Comparison of ENCODE assay signal across 18 mouse cellular contexts in genomic region chr5:100072557-100072956, GRCm38 (mm10). TPM values are rescaled to one million over a fixed set of nuclear protein-coding genes. Genes with fewer than 3 reads are reported as not detected.
DNase-seq lines count a peak whose midpoint lies in the region; ATAC-seq and TF ChIP-seq lines count a peak whose summit lies in the region.
"Had no signal": no experiment of that assay in that cellular context is flagged by ENCODE, and none has a peak within 500 bp of the region (broad histone marks: within the 10 kb centered on the region; RNA-seq: fewer than 3 reads in every experiment).

No protein-coding gene starts in this region.

- DNase-seq in forebrain, embryonic 11.5 days (ENCODE audit: low spot score) = peak; percentile 49
- peak; percentile 64 for DNase-seq in forebrain, embryonic 14.5 days (ENCODE audit: low spot score)
- DNase-seq in midbrain, embryonic 14.5 days = peak; percentile 46
- DNase-seq in brain, embryonic 14.5 days (ENCODE audit: low read depth) = peak; percentile 60
- no peak for DNase-seq in spleen, adult 18-20 months
- DNase-seq: adrenal gland, adult 2 months; adrenal gland, postnatal 10 days; adrenal gland, postnatal 25 days; cerebellum, adult 11-12 months; cerebellum, adult 2 months; cerebellum, adult 9-10 months; cerebellum, postnatal 25 days; forebrain, postnatal 0 days had no signal

- no peak for TF ChIP-seq POLR2A in brain, embryonic 14.5 days (IDR thresholded peaks at IDR 0.05; ENCODE audit: borderline replicate concordance, extremely low read depth, insufficient read depth, insufficient read length, poor library complexity, severe bottlenecking)

- H3K9me3 ChIP-seq in forebrain, embryonic 11.5 days (ENCODE audit: control insufficient read depth, low read length) = no peaks in the 10 kb centered on the region
- no peaks in the 10 kb centered on the region for H3K9me3 ChIP-seq in forebrain, embryonic 15.5 days
- H3K9me3 ChIP-seq in forebrain, embryonic 14.5 days (replicated peaks; ENCODE audit: control insufficient read depth, low read length) = no peaks in the 10 kb centered on the region
- no peaks in the 10 kb centered on the region for H3K9me3 ChIP-seq in forebrain, embryonic 13.5 days (replicated peaks)
- no peaks in the 10 kb centered on the region for H3K9me3 ChIP-seq in midbrain, embryonic 14.5 days (ENCODE audit: control insufficient read depth, low read length)
- H3K9me3 ChIP-seq in midbrain, embryonic 15.5 days = no peaks in the 10 kb centered on the region
- H3K9me3 ChIP-seq: embryonic facial prominence, embryonic 10.5 days; embryonic facial prominence, embryonic 12.5 days had no signal

- no peaks in the 10 kb centered on the region for H3K4me1 ChIP-seq in forebrain, embryonic 11.5 days (replicated peaks; ENCODE audit: control insufficient read depth, insufficient read depth, low read length)
- peaks cover 6% of the 10 kb centered on the region for H3K4me1 ChIP-seq in forebrain, embryonic 15.5 days
- H3K4me1 ChIP-seq in forebrain, embryonic 14.5 days (ENCODE audit: control insufficient read depth, insufficient read depth, low read length) = no peaks in the 10 kb centered on the region
- peaks cover 13% of the 10 kb centered on the region for H3K4me1 ChIP-seq in forebrain, embryonic 13.5 days
- no peaks in the 10 kb centered on the region for H3K4me1 ChIP-seq in midbrain, embryonic 14.5 days (ENCODE audit: control insufficient read depth, insufficient read depth, low read length)
- no peaks in the 10 kb centered on the region; the same call in 1 of the 2 replicates for H3K4me1 ChIP-seq in midbrain, embryonic 15.5 days
- H3K4me1 ChIP-seq: embryonic facial prominence, embryonic 10.5 days; embryonic facial prominence, embryonic 12.5 days had no signal

- ATAC-seq in forebrain, embryonic 11.5 days (replicated peaks; ENCODE audit: low FRiP score) = no peak
- ATAC-seq in forebrain, embryonic 15.5 days (replicated peaks) = no peak
- peak; percentile 33; the same call in 1 of the 2 replicates for ATAC-seq in forebrain, embryonic 14.5 days
- ATAC-seq in forebrain, embryonic 13.5 days = no peak
- ATAC-seq in midbrain, embryonic 14.5 days (ENCODE audit: low FRiP score, low TSS enrichment) = no peak
- ATAC-seq in midbrain, embryonic 15.5 days (replicated peaks) = no peak
- ATAC-seq: forebrain, postnatal 0 days had no signal

- no peaks in the 10 kb centered on the region for H3K27me3 ChIP-seq in forebrain, embryonic 11.5 days (ENCODE audit: control insufficient read depth, insufficient read depth, low read length)
- no peaks in the 10 kb centered on the region for H3K27me3 ChIP-seq in forebrain, embryonic 15.5 days
- H3K27me3 ChIP-seq in forebrain, embryonic 14.5 days (replicated peaks; ENCODE audit: control insufficient read depth, insufficient read depth, low read length) = no peaks in the 10 kb centered on the region
- H3K27me3 ChIP-seq in forebrain, embryonic 13.5 days = no peaks in the 10 kb centered on the region
- H3K27me3 ChIP-seq in midbrain, embryonic 14.5 days (ENCODE audit: control insufficient read depth, insufficient read depth, low read length) = no peaks in the 10 kb centered on the region
- no peaks in the 10 kb centered on the region for H3K27me3 ChIP-seq in midbrain, embryonic 15.5 days (replicated peaks)
- H3K27me3 ChIP-seq: embryonic facial prominence, embryonic 12.5 days had no signal

- TF ChIP-seq CTCF in brain, embryonic 14.5 days (IDR thresholded peaks at IDR 0.05; ENCODE audit: borderline replicate concordance, extremely low read depth, insufficient read depth, insufficient read length) = no peak

- no peak overlapping the region for H3K4me2 ChIP-seq in forebrain, embryonic 11.5 days (ENCODE audit: low read depth, low read length, severe bottlenecking)
- H3K4me2 ChIP-seq in forebrain, embryonic 15.5 days (replicated peaks) = no peak overlapping the region
- no peak overlapping the region for H3K4me2 ChIP-seq in forebrain, embryonic 14.5 days (ENCODE audit: low read length)
- no peak overlapping the region for H3K4me2 ChIP-seq in forebrain, embryonic 13.5 days
- no peak overlapping the region for H3K4me2 ChIP-seq in midbrain, embryonic 14.5 days (ENCODE audit: low read length)
- H3K4me2 ChIP-seq in midbrain, embryonic 15.5 days = no peak overlapping the region
- H3K4me2 ChIP-seq: embryonic facial prominence, embryonic 12.5 days had no signal

- H3K36me3 ChIP-seq in forebrain, embryonic 11.5 days (ENCODE audit: control insufficient read depth, insufficient read depth, low read length) = no peaks in the 10 kb centered on the region; the same call in 1 of the 2 replicates
- peaks cover 8% of the 10 kb centered on the region; the same call in 1 of the 2 replicates for H3K36me3 ChIP-seq in forebrain, embryonic 15.5 days
- H3K36me3 ChIP-seq in forebrain, embryonic 14.5 days (ENCODE audit: control insufficient read depth, insufficient read depth, low read length) = peaks cover 37% of the 10 kb centered on the region
- H3K36me3 ChIP-seq in forebrain, embryonic 13.5 days (ENCODE audit: poor library complexity, severe bottlenecking) = peaks cover 16% of the 10 kb centered on the region
- peaks cover 26% of the 10 kb centered on the region for H3K36me3 ChIP-seq in midbrain, embryonic 14.5 days (ENCODE audit: control insufficient read depth, insufficient read depth, low read length)
- peaks cover 15% of the 10 kb centered on the region; the same call in 1 of the 2 replicates for H3K36me3 ChIP-seq in midbrain, embryonic 15.5 days (replicated peaks)

- H3K27ac ChIP-seq in forebrain, embryonic 11.5 days (ENCODE audit: low read depth, low read length) = no peak overlapping the region
- H3K27ac ChIP-seq in forebrain, embryonic 15.5 days (replicated peaks) = no peak overlapping the region
- H3K27ac ChIP-seq in forebrain, embryonic 14.5 days (ENCODE audit: low read depth, low read length) = peak overlapping the region; percentile 27; the same call in 1 of the 2 replicates
- no peak overlapping the region for H3K27ac ChIP-seq in forebrain, embryonic 13.5 days
- H3K27ac ChIP-seq in midbrain, embryonic 14.5 days (replicated peaks; ENCODE audit: low read depth, low read length) = no peak overlapping the region
- no peak overlapping the region for H3K27ac ChIP-seq in midbrain, embryonic 15.5 days
- H3K27ac ChIP-seq: embryonic facial prominence, embryonic 10.5 days; embryonic facial prominence, embryonic 12.5 days had no signal

- H3K9ac ChIP-seq in forebrain, embryonic 11.5 days (ENCODE audit: low read length) = no peak overlapping the region
- H3K9ac ChIP-seq in forebrain, embryonic 15.5 days (replicated peaks) = no peak overlapping the region
- H3K9ac ChIP-seq in forebrain, embryonic 14.5 days (ENCODE audit: low read length) = no peak overlapping the region
- no peak overlapping the region for H3K9ac ChIP-seq in forebrain, embryonic 13.5 days
- H3K9ac ChIP-seq in midbrain, embryonic 14.5 days (replicated peaks; ENCODE audit: low read length) = no peak overlapping the region
- H3K9ac ChIP-seq in midbrain, embryonic 15.5 days = no peak overlapping the region
- H3K9ac ChIP-seq: embryonic facial prominence, embryonic 12.5 days; forebrain, postnatal 0 days had no signal

- H3K4me3 ChIP-seq in forebrain, embryonic 11.5 days (ENCODE audit: low read depth, low read length) = no peak overlapping the region
- H3K4me3 ChIP-seq in forebrain, embryonic 15.5 days = no peak overlapping the region
- H3K4me3 ChIP-seq in forebrain, embryonic 14.5 days (ENCODE audit: low read depth, low read length) = no peak overlapping the region
- H3K4me3 ChIP-seq in forebrain, embryonic 13.5 days = no peak overlapping the region
- H3K4me3 ChIP-seq in midbrain, embryonic 14.5 days (replicated peaks; ENCODE audit: low read depth, low read length) = no peak overlapping the region
- H3K4me3 ChIP-seq in midbrain, embryonic 15.5 days = no peak overlapping the region
- H3K4me3 ChIP-seq: embryonic facial prominence, embryonic 10.5 days; embryonic facial prominence, embryonic 12.5 days had no signal

- 80% methylated on average over 9 of the region's 9 CpGs for WGBS in forebrain, embryonic 11.5 days
- WGBS in forebrain, embryonic 15.5 days = 25% methylated on average over 9 of the region's 9 CpGs
- WGBS in forebrain, embryonic 14.5 days = 25% methylated on average over 9 of the region's 9 CpGs
- 29% methylated on average over 9 of the region's 9 CpGs for WGBS in forebrain, embryonic 13.5 days
- 38% methylated on average over 9 of the region's 9 CpGs for WGBS in midbrain, embryonic 14.5 days
- 38% methylated on average over 9 of the region's 9 CpGs for WGBS in midbrain, embryonic 15.5 days

RNA-seq across cellular contexts. Expression of gene Enoph1, which starts 32.8 kb away (rescaled TPM):
- 50.5 and 53.1 TPM in 2 replicates for polyA plus RNA-seq in forebrain, embryonic 11.5 days (2014; fragmentation: Nextera tagmentation; extraction: Ambion mirVana)
- 57.6 and 58.3 TPM in 2 replicates for polyA plus RNA-seq in forebrain, embryonic 15.5 days (2015; fragmentation: Nextera tagmentation; extraction: Ambion mirVana)
- 53.2 and 60.2 TPM in 2 replicates for polyA plus RNA-seq in forebrain, embryonic 14.5 days (2014; fragmentation: Nextera tagmentation; extraction: Ambion mirVana)
- 47.8 and 49.2 TPM in 2 replicates for polyA plus RNA-seq in forebrain, embryonic 13.5 days (2015; fragmentation: Nextera tagmentation; extraction: Ambion mirVana)
- polyA plus RNA-seq in midbrain, embryonic 14.5 days (2014; fragmentation: Nextera tagmentation; extraction: Ambion mirVana) = 43.4 and 49.4 TPM in 2 replicates
- polyA plus RNA-seq in midbrain, embryonic 15.5 days (2015; fragmentation: Nextera tagmentation; extraction: Ambion mirVana) = 51.7 and 56.2 TPM in 2 replicates
- polyA plus RNA-seq in brain, embryonic 14.5 days (2012; rRNA removed) = 57.5 and 59.5 TPM in 2 replicates

RNA-seq across cellular contexts. Expression of gene Hnrnpdl, which starts 33.1 kb away (rescaled TPM):
- polyA plus RNA-seq in forebrain, embryonic 11.5 days (2014; fragmentation: Nextera tagmentation; extraction: Ambion mirVana) = 296 and 314 TPM in 2 replicates
- 256 and 258 TPM in 2 replicates for polyA plus RNA-seq in forebrain, embryonic 15.5 days (2015; fragmentation: Nextera tagmentation; extraction: Ambion mirVana)
- polyA plus RNA-seq in forebrain, embryonic 14.5 days (2014; fragmentation: Nextera tagmentation; extraction: Ambion mirVana) = 244 and 250 TPM in 2 replicates
- 260 and 282 TPM in 2 replicates for polyA plus RNA-seq in forebrain, embryonic 13.5 days (2015; fragmentation: Nextera tagmentation; extraction: Ambion mirVana)
- polyA plus RNA-seq in midbrain, embryonic 14.5 days (2014; fragmentation: Nextera tagmentation; extraction: Ambion mirVana) = 268 and 279 TPM in 2 replicates
- 221 and 226 TPM in 2 replicates for polyA plus RNA-seq in midbrain, embryonic 15.5 days (2015; fragmentation: Nextera tagmentation; extraction: Ambion mirVana)
- polyA plus RNA-seq in brain, embryonic 14.5 days (2012; rRNA removed) = 454 and 560 TPM in 2 replicates

Comparison
In these comparisons a context has a peak if more than half of its experiments do, and no peak if none do; other contexts are left out.
1. DNase-seq: peak in forebrain, embryonic 11.5 days (single experiment), forebrain, embryonic 14.5 days (single experiment), midbrain, embryonic 14.5 days (single experiment) and brain, embryonic 14.5 days (single experiment); none in spleen, adult 18-20 months (0 of 2).